Mouse (Mus musculus) limb, embryonic 13.5 days (tissue): ENCODE results near the gene Nudt15. TPM values are rescaled to one million over a fixed set of nuclear protein-coding genes. Genes with fewer than 3 reads are reported as not detected.
"Not testable (repeated sequence)": the region's sequence is repeated elsewhere in the genome, so short reads cannot be mapped to it uniquely, and the experiment has no call there.

ENCODE experiments used
- ATAC-seq: fragments of 200-750 bp; cut with Nextera tagmentation; 2 replicates; pipeline ENCODE4 v1.8.0; 2017; ENCODE audit warnings: low read depth, moderate number of reproducible peaks, moderate TSS enrichment; ENCODE audit not compliant: low FRiP score
- H3K27ac ChIP-seq: fragments of 300-500 bp; sonication (generic); 2 replicates; pipeline ENCODE4 v1.5.1; 2015; ENCODE audit warnings: inconsistent platforms, mild to moderate bottlenecking, moderate library complexity
- H3K27me3 ChIP-seq: fragments of 300-500 bp; sonication (generic); 2 replicates; pipeline ENCODE4 v1.6.1; 2015; ENCODE audit warnings: mild to moderate bottlenecking, inconsistent platforms
- H3K36me3 ChIP-seq: fragments of 300-500 bp; sonication (generic); 2 replicates; pipeline ENCODE4 v1.6.1; 2015; ENCODE audit warnings: inconsistent platforms, mild to moderate bottlenecking, moderate library complexity
- H3K4me1 ChIP-seq: fragments of 300-500 bp; sonication (generic); 2 replicates; pipeline ENCODE4 v1.6.1; 2015; ENCODE audit warnings: inconsistent platforms
- H3K4me2 ChIP-seq: fragments of 300-500 bp; sonication (generic); replicated peaks from 2 replicates; pipeline ENCODE4 v1.6.1; 2015; ENCODE audit warnings: inconsistent platforms, mild to moderate bottlenecking, moderate library complexity
- H3K4me3 ChIP-seq: fragments of 300-500 bp; sonication (generic); 2 replicates; pipeline ENCODE4 v1.5.1; 2015; ENCODE audit warnings: moderate library complexity, mild to moderate bottlenecking, inconsistent platforms
- H3K9ac ChIP-seq: fragments of 300-500 bp; sonication (generic); 2 replicates; pipeline ENCODE4 v1.6.1; 2015; ENCODE audit warnings: mild to moderate bottlenecking, inconsistent platforms
- H3K9me3 ChIP-seq: fragments of 300-500 bp; sonication (generic); 2 replicates; pipeline ENCODE4 v1.6.1; 2016; ENCODE audit warnings: inconsistent platforms
- WGBS: fragments of 180-500 bp; shearing (Covaris S2); methylation state at CpG from one replicate; pipeline ENCODE4 v1.1.7; 2015; 5-methylcytosine and 5-hydroxymethylcytosine counted together
- polyA plus RNA-seq: library from polyadenylated mRNA; unstranded; fragments of >200 nt; fragmentation: Nextera tagmentation; extraction: Ambion mirVana; gene quantifications from 2 replicates; pipeline ENCODE4 v1.2.1, GENCODE M21; 2015

Nudt15 gene
- 6.2 and 6.8 TPM in 2 replicates for polyA plus RNA-seq

DNA sequence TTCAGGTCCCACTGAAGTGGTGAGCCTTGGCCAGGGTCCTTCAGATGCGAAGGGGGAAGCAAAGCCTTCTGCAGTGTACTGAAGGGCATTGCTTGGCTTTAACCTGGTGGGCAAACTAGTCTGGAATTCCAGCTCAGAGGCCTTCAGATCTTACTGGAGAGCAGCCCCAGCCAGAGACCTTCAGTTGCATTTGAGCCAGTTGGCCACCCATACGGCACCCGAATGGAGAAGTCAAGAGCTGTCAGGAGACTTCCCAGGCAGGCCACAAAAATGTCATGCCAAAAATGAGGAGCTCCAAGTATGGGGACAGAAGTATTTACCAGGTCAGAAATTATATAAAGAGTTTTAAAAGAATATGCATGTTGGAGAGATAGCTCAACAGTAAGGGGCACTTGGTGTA lies at the start of gene Nudt15:
Gene Nudt15 (minus strand): TSS at position 192 of the 400 bp plus-strand sequence.
- Histone ChIP-seq H3K27ac (no peak within 1 kb of the TSS), H3K9ac (no peak within 1 kb of the TSS), H3K4me1 (no peaks in the 10 kb centered on the region), H3K9me3 (no peaks in the 10 kb centered on the region), H3K4me3 (no peak within 1 kb of the TSS), H3K27me3 (no peaks in the 10 kb centered on the region), H3K4me2 (no peak within 1 kb of the TSS), H3K36me3 (no peaks in the 10 kb centered on the region)
- ATAC-seq: no peak
- 88% methylated on average over 3 of the region's 3 CpGs for WGBS

DNA sequence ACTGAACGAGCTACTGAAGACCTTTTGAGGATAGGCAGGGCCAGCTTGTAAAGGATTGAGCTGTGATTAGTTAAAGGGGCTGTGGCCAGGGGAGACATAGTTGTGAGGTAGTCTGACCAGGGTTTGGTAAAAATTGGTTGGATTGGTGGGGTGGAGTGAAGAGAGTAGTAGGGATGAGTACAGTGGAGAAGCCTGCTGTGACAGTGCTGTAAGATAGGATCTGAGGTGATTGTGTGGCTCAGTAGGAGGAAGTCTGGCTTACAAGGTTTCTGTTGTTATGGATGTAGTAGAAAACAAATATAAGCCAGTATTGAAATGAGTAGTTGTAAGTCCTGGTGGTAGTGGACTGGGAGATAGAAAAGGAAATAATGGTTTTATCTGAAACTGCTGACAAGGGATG lies 44.1 kb upstream of the Nudt15 start:
- H3K4me1 ChIP-seq: no peaks in the 10 kb centered on the region
- no peaks in the 10 kb centered on the region for H3K9me3 ChIP-seq
- no peaks in the 10 kb centered on the region for H3K27me3 ChIP-seq
- H3K4me2 ChIP-seq: no peak overlapping the region
- no peak overlapping the region for H3K4me3 ChIP-seq
- no peak overlapping the region for H3K9ac ChIP-seq
- H3K36me3 ChIP-seq: peaks cover 63% of the 10 kb centered on the region
- no peak overlapping the region for H3K27ac ChIP-seq
- WGBS: 85% methylated on average over 1 of the region's 1 CpGs
- ATAC-seq: no peak

DNA sequence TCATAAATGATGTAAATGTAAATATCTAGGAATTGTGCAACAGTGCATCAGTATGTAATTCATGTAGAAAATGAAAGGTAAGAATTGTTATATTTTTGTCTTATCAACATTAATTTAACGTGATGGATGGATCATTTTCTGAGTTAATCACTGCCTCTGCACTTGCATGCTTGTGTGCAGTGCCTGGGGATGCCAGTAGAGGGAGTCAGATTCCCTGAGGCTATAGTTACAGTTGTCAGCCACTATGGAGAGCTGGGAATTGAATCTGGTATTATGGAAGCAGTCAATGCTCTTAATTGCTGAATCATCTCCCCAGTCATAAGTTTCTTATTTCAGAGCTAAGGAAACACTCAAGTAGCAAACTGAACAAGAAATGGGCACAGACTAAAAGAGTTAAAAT lies 40.0 kb upstream of the Nudt15 start:
- H3K27ac ChIP-seq: no peak overlapping the region
- 87% methylated on average over 1 of the region's 1 CpGs for WGBS
- peaks cover 35% of the 10 kb centered on the region for H3K36me3 ChIP-seq
- no peak for ATAC-seq
- no peak overlapping the region for H3K4me3 ChIP-seq
- no peaks in the 10 kb centered on the region for H3K27me3 ChIP-seq
- no peak overlapping the region for H3K9ac ChIP-seq
- H3K4me1 ChIP-seq: no peaks in the 10 kb centered on the region
- no peaks in the 10 kb centered on the region; the same call in 1 of the 2 replicates for H3K9me3 ChIP-seq
- H3K4me2 ChIP-seq: no peak overlapping the region

DNA sequence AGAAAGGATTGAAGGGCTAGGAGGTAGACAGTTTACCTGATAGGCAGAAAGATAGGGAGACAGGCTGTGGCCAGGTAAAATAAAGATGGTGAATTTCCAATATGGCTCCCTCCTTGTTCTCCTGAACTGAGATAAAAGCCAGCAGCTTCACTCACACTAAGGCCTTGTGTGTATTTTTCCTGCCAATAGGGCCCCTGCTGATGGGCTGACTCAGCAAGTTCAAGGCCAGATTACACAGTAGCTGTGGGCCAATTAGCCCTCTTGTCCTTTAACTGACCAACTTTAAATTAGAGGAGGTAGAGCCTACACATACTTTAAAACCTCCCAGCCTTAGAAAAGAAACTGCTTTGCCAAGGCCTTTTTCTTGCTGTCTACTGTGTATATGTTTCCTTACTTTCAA lies 28.3 kb upstream of the Nudt15 start:
- peaks cover 50% of the 10 kb centered on the region for H3K36me3 ChIP-seq
- H3K27ac ChIP-seq: no peak overlapping the region
- no peak overlapping the region for H3K4me2 ChIP-seq
- H3K9me3 ChIP-seq: no peaks in the 10 kb centered on the region
- ATAC-seq: no peak
- no peak overlapping the region for H3K9ac ChIP-seq
- H3K4me3 ChIP-seq: no peak overlapping the region
- H3K4me1 ChIP-seq: no peaks in the 10 kb centered on the region
- H3K27me3 ChIP-seq: no peaks in the 10 kb centered on the region

DNA sequence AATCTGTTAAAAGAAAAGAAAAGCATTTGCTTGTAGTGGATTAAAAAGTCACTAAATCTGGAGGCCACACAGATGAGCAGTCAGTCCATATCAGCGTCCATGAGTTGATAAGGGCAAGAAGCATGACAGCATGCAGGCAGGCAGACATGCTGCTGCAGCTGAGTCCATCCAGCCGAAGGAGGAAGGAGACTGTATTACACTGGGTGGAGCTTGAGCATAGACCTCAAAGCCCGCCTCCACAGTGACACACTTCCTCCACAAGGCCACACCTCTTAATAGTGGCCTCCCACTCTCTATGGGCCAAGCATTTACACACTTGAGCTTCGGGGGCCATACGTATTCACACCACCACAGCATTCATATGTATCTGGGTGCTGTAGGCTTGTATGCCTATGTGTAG lies 26.0 kb upstream of the Nudt15 start:
- no peak for ATAC-seq
- 92% methylated on average over 5 of the region's 5 CpGs for WGBS

DNA sequence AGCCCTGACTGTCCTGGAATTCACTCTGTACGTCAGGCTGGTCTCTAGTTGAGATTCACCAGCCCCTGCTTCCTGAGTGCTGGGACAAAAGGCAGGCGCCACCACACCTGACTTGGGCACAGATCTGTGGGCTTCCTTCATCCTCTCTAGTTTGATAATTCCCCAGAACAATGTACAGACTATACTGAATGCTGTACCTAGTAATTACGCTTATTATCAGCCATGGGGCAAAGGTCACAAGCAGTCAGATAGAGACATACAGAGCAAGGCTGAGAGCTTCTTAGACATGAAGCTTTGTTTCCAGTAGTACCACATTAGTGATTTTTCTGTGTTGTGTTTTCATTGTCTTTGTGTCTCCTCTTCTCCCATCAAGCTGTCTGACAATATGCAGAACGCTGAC lies 23.1 kb upstream of the Nudt15 start:
- no peak overlapping the region for H3K4me3 ChIP-seq
- H3K36me3 ChIP-seq: peaks cover 43% of the 10 kb centered on the region
- no peak for ATAC-seq
- no peak overlapping the region for H3K9ac ChIP-seq
- no peaks in the 10 kb centered on the region for H3K27me3 ChIP-seq
- WGBS: 90% methylated on average over 4 of the region's 4 CpGs
- no peak overlapping the region for H3K27ac ChIP-seq
- H3K9me3 ChIP-seq: no peaks in the 10 kb centered on the region
- H3K4me2 ChIP-seq: no peak overlapping the region
- no peaks in the 10 kb centered on the region for H3K4me1 ChIP-seq

More for the DNA sequence above, 26.0 kb upstream of the Nudt15 start:
- Histone ChIP-seq H3K4me2 (no peak overlapping the region), H3K27ac (no peak overlapping the region), H3K36me3 (peaks cover 55% of the 10 kb centered on the region), H3K4me1 (no peaks in the 10 kb centered on the region), H3K9me3 (no peaks in the 10 kb centered on the region), H3K9ac (no peak overlapping the region), H3K27me3 (no peaks in the 10 kb centered on the region), H3K4me3 (no peak overlapping the region)

DNA sequence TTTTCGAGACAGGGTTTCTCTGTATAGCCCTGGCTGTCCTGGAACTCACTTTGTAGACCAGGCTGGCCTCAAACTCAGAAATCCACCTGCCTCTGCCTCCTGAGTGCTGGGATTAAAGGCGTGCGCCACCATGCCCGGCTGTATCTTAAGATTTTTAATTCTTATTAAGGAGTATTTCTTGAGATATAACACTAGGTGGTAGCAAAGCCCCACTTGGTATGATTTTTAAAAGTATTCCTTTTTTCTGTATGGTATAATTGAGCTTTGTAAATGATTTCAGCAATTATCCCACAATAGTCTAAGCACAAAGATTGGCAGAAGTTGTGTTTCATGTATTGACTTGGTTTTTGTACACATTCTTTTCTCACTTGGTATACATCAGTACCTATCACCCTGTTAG lies 21.8 kb upstream of the Nudt15 start:
- H3K27ac ChIP-seq, H3K4me1 ChIP-seq, H3K27me3 ChIP-seq, H3K4me2 ChIP-seq, ATAC-seq, H3K9ac ChIP-seq, H3K4me3 ChIP-seq, H3K9me3 ChIP-seq: not testable (repeated sequence)
- 86% methylated on average over 4 of the region's 4 CpGs for WGBS
- peaks cover 30% of the 10 kb centered on the region for H3K36me3 ChIP-seq

DNA sequence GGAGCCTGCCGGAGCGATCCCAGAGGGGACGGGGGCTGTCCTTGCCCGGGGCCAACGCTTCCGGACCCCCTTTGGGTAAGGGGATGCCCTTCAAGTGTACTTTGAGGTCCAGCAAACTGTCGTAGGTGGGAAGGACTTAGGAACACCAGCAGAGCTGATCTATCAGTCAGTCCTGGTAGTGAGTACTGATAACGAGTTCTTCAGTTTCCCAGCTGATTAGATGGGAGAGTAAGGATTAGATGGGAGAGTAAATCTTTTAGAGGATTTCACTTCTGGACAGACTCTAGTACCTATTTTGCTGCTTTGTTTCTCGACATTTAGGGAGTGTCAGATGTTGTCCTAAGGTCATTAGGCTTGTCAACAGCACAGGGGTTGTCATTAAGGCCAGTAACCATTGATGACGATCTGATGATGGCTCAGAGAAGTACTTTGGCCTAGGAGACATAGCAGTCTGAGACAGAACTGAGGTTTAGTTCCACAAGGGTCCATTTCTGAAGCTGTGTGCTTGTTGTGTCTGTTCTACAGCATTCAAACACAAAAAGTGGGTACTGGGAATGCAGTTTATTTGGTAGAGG lies 5.2 kb upstream of the Nudt15 start:
- H3K4me2 ChIP-seq: peak overlapping the region; percentile 84
- H3K36me3 ChIP-seq: peaks cover 15% of the 10 kb centered on the region
- H3K4me1 ChIP-seq: peaks cover 13% of the 10 kb centered on the region
- H3K9me3 ChIP-seq: no peaks in the 10 kb centered on the region
- H3K4me3 ChIP-seq: peak overlapping the region; percentile 100
- ATAC-seq: no peak
- peak overlapping the region; percentile 67 for H3K27ac ChIP-seq
- peak overlapping the region; percentile 98 for H3K9ac ChIP-seq
- WGBS: under 1% methylated on average over 10 of the region's 10 CpGs
- H3K27me3 ChIP-seq: no peaks in the 10 kb centered on the region

DNA sequence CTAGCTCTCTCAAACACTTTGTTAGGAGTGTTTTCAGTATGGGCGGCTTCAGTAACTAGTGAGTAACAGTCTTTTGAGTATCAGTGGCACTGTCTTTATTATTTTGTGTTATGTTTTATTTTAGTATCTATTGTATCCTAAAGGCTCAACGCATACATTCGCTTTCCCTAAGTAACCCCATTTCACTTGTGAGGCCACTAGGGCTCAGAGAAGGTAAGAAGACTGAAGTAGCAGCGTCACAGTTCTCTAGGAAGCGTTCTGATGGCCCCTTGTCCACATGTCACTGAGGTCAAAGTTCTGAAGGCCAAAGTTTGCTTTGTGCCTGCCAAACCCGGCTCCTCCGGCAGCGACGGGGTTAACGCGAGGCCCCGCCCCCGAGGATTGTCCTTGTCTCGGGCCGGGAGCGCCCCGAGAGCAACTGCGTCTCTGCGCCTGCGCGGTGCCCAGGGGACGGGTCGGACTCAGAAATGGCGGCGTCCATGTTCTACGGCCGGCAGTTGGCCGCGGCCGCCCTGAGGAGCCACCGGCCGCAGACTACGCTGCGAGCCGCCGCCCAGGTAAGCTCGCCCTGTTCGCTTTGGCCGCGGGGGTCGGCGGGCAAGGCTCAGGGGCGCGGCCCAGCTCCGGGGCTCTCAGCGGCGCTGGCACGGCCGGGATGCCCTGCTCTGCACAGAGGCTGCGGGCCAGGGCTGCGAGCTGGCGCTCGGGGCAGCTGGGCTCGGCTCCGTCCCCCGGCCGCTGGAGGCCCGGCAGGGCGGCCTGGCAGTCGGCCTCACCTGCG lies 4.5 kb upstream of the Nudt15 start:
- WGBS: 4% methylated on average over 61 of the region's 61 CpGs
- peaks cover 13% of the 10 kb centered on the region for H3K4me1 ChIP-seq
- no peaks in the 10 kb centered on the region for H3K27me3 ChIP-seq
- H3K9me3 ChIP-seq: no peaks in the 10 kb centered on the region
- peaks cover 14% of the 10 kb centered on the region for H3K36me3 ChIP-seq
- H3K27ac ChIP-seq: peak overlapping the region; percentile 67
- ATAC-seq: peak; percentile 96
- H3K4me2 ChIP-seq: peak overlapping the region; percentile 84
- peak overlapping the region; percentile 100 for H3K4me3 ChIP-seq
- H3K9ac ChIP-seq: peak overlapping the region; percentile 98

DNA sequence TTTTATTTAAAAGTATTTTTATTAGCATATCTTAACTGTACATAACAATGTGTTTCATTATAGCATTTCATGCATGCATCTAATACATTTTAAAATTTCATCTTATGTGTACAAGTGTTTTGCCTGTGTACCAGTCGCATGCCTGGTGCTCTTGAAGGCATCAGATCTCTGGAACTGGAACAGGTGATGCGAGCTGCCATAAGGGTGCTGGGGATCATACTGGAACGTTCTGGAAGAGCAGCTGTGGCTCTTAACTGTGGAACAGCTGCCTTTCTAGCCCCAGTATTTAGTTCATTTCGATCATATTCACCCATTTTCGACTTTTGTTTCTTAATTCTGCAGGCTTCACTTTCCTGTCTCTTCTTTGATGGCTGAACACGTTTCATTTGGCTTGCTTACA lies 3.1 kb upstream of the Nudt15 start:
- Histone ChIP-seq H3K4me3 (no peak overlapping the region), H3K27ac (no peak overlapping the region), H3K4me1 (peaks cover 13% of the 10 kb centered on the region), H3K9ac (no peak overlapping the region), H3K9me3 (no peaks in the 10 kb centered on the region), H3K36me3 (peaks cover 3% of the 10 kb centered on the region), H3K4me2 (no peak overlapping the region), H3K27me3 (no peaks in the 10 kb centered on the region)
- WGBS: 78% methylated on average over 6 of the region's 6 CpGs
- no peak for ATAC-seq

DNA sequence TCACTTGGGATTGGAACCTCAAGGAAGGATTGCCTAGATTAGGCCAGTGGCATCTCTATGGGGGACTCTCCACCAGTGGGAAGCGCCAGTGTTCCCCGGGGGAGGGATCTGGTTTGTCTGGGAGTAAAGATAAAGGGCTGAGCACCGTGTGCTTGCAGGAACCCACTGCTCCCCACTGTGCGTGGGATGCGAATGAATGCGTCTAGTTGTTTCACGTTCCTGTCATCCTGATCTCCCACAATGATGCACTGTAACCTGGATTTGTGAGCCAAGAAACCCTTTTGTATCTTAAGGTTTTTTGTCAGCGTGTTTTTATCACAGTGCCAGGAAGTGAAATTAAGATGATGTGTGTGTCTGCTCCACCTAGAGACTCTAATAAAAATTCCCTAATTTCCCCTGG lies 2.7 kb upstream of the Nudt15 start:
- WGBS: 57% methylated on average over 8 of the region's 8 CpGs

DNA sequence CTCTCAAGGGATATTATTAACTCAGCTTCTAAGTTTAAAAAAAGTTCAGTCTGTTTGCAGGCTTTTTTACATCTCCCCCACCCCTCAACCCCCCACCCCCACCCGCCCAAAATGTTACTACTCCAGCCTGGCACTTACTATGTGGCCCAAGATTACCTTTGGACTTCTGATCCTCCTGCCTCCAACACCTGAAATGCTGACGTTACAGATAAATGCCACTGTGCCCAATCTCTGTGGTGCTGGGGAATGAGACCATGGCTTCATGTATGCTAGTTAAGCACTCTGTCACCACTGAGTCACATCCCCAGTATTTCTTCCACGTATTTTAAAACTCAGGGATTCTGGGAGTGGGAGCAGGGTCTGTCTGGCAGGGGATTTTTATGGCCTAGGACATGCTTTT lies 2.2 kb upstream of the Nudt15 start:
- Histone ChIP-seq H3K9ac (no peak overlapping the region), H3K9me3 (no peaks in the 10 kb centered on the region), H3K27ac (no peak overlapping the region), H3K4me3 (no peak overlapping the region), H3K27me3 (no peaks in the 10 kb centered on the region), H3K4me1 (peaks cover 13% of the 10 kb centered on the region), H3K36me3 (no peaks in the 10 kb centered on the region), H3K4me2 (no peak overlapping the region)
- no peak for ATAC-seq
- 40% methylated on average over 3 of the region's 3 CpGs for WGBS

More for the DNA sequence above, 2.7 kb upstream of the Nudt15 start:
- H3K36me3 ChIP-seq: no peaks in the 10 kb centered on the region
- H3K9ac ChIP-seq: no peak overlapping the region
- no peak for ATAC-seq
- H3K27me3 ChIP-seq: no peaks in the 10 kb centered on the region
- H3K4me2 ChIP-seq: no peak overlapping the region
- no peak overlapping the region for H3K27ac ChIP-seq
- H3K9me3 ChIP-seq: no peaks in the 10 kb centered on the region
- peaks cover 13% of the 10 kb centered on the region for H3K4me1 ChIP-seq
- no peak overlapping the region for H3K4me3 ChIP-seq

DNA sequence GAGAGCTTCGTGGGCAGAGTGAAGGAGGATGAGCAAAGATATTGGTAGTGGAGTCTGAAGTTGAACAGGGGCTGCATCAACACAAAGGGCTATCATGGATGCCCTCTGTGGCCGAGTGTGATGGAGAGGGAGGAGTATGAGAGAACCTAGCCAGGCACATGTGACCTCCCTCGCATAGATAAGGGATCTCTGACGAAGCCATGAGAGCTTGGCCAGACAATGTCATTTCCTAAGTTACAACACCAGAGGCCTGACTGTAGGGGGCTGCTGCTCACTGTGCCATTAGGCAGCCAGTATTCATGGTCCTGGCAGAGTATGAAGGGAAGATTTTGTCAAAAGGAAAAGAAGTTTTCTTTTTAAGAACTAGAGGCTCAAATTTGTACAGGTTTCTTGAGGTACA lies 1.0 kb downstream of the Nudt15 start:
- WGBS: 62% methylated on average over 4 of the region's 4 CpGs
- no peak for ATAC-seq

More for the DNA sequence above, 1.0 kb downstream of the Nudt15 start:
- Histone ChIP-seq H3K36me3 (no peaks in the 10 kb centered on the region), H3K9me3 (no peaks in the 10 kb centered on the region), H3K4me3 (no peak overlapping the region), H3K27me3 (no peaks in the 10 kb centered on the region), H3K4me2 (no peak overlapping the region), H3K4me1 (no peaks in the 10 kb centered on the region), H3K9ac (no peak overlapping the region), H3K27ac (no peak overlapping the region)
